Mouse (Mus musculus) kidney, embryonic 14.5 days (tissue): ENCODE results near the gene Ltc4s. TPM values are rescaled to one million over a fixed set of nuclear protein-coding genes. Genes with fewer than 3 reads are reported as not detected.

Experiments used
- ATAC-seq: fragments of 200-750 bp; cut with Nextera tagmentation; 2 replicates; pipeline ENCODE4 v1.8.0; 2017; ENCODE audit warnings: moderate number of reproducible peaks, mild to moderate bottlenecking, moderate TSS enrichment, moderate library complexity; ENCODE audit not compliant: low FRiP score, low TSS enrichment
- H3K27ac ChIP-seq: fragments of 300-500 bp; sonication (generic); 2 replicates; pipeline ENCODE4 v1.5.1; 2014; ENCODE audit warnings: low read depth, mild to moderate bottlenecking, low read length, moderate library complexity, mixed read lengths
- H3K27me3 ChIP-seq: fragments of 300-500 bp; sonication (generic); 2 replicates; pipeline ENCODE4 v1.6.1; 2014; ENCODE audit warnings: mild to moderate bottlenecking, low read length; ENCODE audit not compliant: control insufficient read depth, insufficient read depth
- H3K36me3 ChIP-seq: fragments of 300-500 bp; sonication (generic); 2 replicates; pipeline ENCODE4 v1.6.1; 2014; ENCODE audit warnings: low read length, mixed read lengths; ENCODE audit not compliant: control insufficient read depth, insufficient read depth
- H3K4me1 ChIP-seq: fragments of 300-500 bp; sonication (generic); 2 replicates; pipeline ENCODE4 v1.6.1; 2014; ENCODE audit warnings: low read length, mixed read lengths; ENCODE audit not compliant: control insufficient read depth, insufficient read depth
- H3K4me2 ChIP-seq: fragments of 300-500 bp; sonication (generic); replicated peaks from 2 replicates; pipeline ENCODE4 v1.6.1; 2014; ENCODE audit warnings: low read depth, mild to moderate bottlenecking, low read length
- H3K4me3 ChIP-seq: fragments of 300-500 bp; sonication (generic); 2 replicates; pipeline ENCODE4 v1.5.1; 2014; ENCODE audit warnings: mild to moderate bottlenecking, low read length
- H3K9ac ChIP-seq: fragments of 300-500 bp; sonication (generic); 2 replicates; pipeline ENCODE4 v1.6.1; 2014; ENCODE audit warnings: low read depth, mild to moderate bottlenecking, low read length, moderate library complexity
- H3K9me3 ChIP-seq: fragments of 300-500 bp; sonication (generic); 2 replicates; pipeline ENCODE4 v1.6.1; 2016; ENCODE audit warnings: low read length; ENCODE audit not compliant: control insufficient read depth
- WGBS: fragments of 180-500 bp; shearing (Covaris S2); extraction: QIAGEN DNeasy Blood & Tissue Kit; methylation state at CpG from one replicate; pipeline ENCODE4 v1.1.7; 2014; 5-methylcytosine and 5-hydroxymethylcytosine counted together
- polyA plus RNA-seq: library from polyadenylated mRNA; unstranded; fragments of >200 nt; fragmentation: Nextera tagmentation; extraction: Ambion mirVana; gene quantifications from 2 replicates; pipeline ENCODE4 v1.2.1, GENCODE M21; 2014

Ltc4s gene
- polyA plus RNA-seq, 1 experiment from 2014 or later = 1.9 TPM

DNA sequence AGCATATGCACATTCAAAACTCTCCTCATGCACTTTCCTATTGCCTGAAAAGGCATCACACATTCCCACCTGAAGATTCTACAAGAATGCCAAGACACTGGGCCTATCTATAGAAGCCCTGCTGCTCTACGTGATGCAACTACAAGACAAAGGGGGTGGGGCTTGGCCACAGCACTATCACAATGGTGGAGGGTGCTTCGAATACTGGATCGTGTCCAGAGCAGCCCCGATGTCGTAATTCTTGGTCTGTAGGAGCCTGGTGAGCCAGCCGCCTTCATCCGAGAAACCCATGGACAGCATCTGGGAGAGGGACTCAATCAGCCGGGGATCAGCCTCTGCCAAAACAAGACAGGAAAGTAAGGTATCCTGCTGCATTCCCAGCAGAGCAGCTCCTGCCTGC, 37.8 kb downstream of the Ltc4s start:
- no peaks in the 10 kb centered on the region for H3K9me3 ChIP-seq
- no peak overlapping the region for H3K9ac ChIP-seq
- H3K36me3 ChIP-seq = peaks cover 77% of the 10 kb centered on the region
- no peak overlapping the region for H3K4me2 ChIP-seq
- no peak for ATAC-seq
- no peaks in the 10 kb centered on the region for H3K4me1 ChIP-seq
- WGBS = 87% methylated on average over 8 of the region's 8 CpGs
- H3K27ac ChIP-seq = no peak overlapping the region
- no peak overlapping the region for H3K4me3 ChIP-seq
- no peaks in the 10 kb centered on the region for H3K27me3 ChIP-seq

DNA sequence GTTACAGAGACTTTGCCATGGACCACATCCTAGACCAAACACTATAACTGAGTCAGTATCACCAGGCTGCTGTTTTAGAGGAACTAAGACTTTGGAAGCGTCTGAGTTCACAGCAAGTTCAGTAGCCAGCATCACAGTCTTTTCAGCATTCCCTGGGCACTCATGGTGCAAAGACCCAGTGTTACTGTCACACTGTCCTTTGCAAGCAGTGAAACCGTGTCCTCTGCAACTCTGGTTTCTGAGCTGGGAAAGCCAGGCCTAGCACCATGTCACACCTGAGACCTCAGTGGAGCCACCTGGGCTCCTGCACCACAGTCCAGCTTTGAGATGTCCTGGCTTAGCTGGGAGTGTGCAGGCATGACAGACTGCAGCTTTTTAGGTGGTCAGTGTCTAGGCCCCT, 39.5 kb downstream of the Ltc4s start:
- WGBS = 94% methylated on average over 2 of the region's 2 CpGs
- Histone ChIP-seq H3K4me1 (no peaks in the 10 kb centered on the region), H3K36me3 (peaks cover 60% of the 10 kb centered on the region)

DNA sequence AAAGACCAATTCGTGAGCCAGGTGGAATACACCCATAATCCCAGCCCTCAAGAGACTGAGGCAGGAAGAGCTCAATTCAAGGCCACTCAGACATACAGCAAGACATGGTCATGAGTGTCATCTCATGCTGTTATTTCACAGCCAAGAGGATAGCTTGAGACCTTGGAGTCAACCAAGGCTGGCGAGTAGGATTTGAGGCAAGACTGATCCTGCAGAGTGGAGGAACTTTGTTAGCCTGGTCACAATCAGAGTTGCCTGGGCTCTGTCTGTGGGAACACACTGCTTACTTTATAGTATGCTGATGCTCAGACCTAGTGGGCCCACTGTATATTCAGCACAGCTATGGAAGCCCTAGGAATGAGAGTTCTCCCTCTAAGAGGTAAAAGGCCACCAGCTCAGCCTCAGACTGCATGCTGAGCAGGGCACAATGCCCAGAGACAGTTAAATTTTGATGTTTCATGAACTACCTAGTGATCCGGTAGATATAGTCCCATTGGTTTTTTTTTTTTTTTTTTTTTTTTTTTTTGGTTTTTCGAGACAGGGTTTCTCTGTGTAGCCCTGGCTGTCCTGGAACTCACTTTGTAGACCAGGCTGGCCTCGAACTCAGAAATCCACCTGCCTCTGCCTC, 40.1 kb downstream of the Ltc4s start:
- 88% methylated on average over 3 of the region's 5 CpGs for WGBS
- peaks cover 56% of the 10 kb centered on the region for H3K36me3 ChIP-seq

More for the DNA sequence above, 39.5 kb downstream of the Ltc4s start:
- no peaks in the 10 kb centered on the region for H3K9me3 ChIP-seq
- no peak overlapping the region for H3K9ac ChIP-seq
- H3K4me2 ChIP-seq = no peak overlapping the region
- H3K27ac ChIP-seq = no peak overlapping the region
- no peak for ATAC-seq
- H3K4me3 ChIP-seq = no peak overlapping the region
- H3K27me3 ChIP-seq = no peaks in the 10 kb centered on the region

DNA sequence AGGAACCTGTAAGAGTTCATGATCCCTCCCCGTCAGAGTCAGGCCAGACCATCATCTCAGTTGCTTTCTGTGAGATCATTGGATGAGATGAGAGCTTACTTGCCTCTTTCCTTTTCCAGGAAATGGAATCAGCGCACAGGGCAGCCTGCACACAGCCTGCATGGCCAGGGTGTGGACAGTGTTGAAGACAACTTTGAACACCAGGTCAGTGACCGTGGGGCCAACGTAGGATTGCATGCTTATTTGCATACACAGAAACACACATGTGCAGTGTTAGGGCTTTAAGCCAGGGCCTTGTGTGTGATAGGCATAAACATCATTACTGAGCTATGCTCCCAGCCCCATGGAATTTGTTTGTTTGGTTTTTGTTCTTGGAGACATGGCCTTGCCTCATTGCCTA, 40.9 kb downstream of the Ltc4s start:
- Histone ChIP-seq H3K36me3 (peaks cover 48% of the 10 kb centered on the region), H3K9me3 (no peaks in the 10 kb centered on the region), H3K9ac (no peak overlapping the region), H3K4me3 (no peak overlapping the region), H3K4me1 (no peaks in the 10 kb centered on the region), H3K4me2 (no peak overlapping the region), H3K27ac (no peak overlapping the region), H3K27me3 (no peaks in the 10 kb centered on the region)
- ATAC-seq = no peak
- WGBS = 88% methylated on average over 4 of the region's 4 CpGs

More for the DNA sequence above, 40.1 kb downstream of the Ltc4s start:
- H3K4me3 ChIP-seq = no peak overlapping the region
- no peak for ATAC-seq
- H3K9me3 ChIP-seq = no peaks in the 10 kb centered on the region
- no peaks in the 10 kb centered on the region for H3K27me3 ChIP-seq
- no peaks in the 10 kb centered on the region for H3K4me1 ChIP-seq
- H3K27ac ChIP-seq = no peak overlapping the region
- no peak overlapping the region for H3K4me2 ChIP-seq
- no peak overlapping the region for H3K9ac ChIP-seq

DNA sequence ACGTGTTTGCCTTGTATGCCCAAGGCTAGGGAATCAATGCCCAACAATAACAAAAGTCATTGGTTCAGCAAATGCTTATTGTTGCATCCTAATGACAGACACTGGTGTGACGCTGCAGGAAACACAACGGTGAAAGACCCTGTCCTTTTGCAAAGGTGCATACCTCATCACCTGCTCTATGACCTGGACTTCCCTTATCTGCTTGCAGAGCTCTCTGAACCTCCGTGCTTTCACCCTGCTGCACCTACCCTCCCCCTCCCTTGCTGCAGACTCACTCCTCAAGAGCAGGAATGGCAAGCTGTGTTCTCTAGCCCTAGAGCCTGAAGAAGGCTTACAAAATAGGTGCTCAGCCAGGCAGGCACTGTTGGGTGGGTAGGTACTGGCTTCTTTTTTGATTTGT, 43.6 kb downstream of the Ltc4s start:
- 85% methylated on average over 4 of the region's 4 CpGs for WGBS
- ATAC-seq = no peak
- no peaks in the 10 kb centered on the region for H3K9me3 ChIP-seq

DNA sequence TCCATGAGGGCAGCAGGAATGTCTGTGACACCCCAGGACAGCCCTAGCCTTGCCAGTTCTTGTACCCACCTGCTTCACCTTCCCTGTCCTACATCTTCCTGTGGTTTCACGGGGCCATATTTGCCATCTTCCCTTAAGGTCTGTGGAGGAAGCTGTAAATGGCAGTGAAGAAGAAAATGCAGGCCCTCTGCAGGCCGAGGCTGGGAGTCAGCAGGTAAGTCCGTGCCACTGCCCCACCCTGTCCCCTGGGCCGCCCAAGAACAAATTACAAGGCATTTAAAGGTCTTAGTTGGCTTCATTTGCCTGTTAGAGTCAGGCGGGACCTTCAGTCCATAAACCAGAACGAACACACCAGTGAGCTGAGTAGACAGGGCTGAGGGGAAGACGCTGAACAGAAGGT, 44.3 kb downstream of the Ltc4s start:
- H3K27me3 ChIP-seq = no peaks in the 10 kb centered on the region
- 77% methylated on average over 7 of the region's 7 CpGs for WGBS
- H3K4me2 ChIP-seq = no peak overlapping the region
- peaks cover 14% of the 10 kb centered on the region for H3K36me3 ChIP-seq
- H3K4me1 ChIP-seq = 0 out of 2 replicates have a peak, but pooled peaks cover 3% of the 10 kb centered on the region
- H3K27ac ChIP-seq = no peak overlapping the region
- ATAC-seq = no peak
- no peak overlapping the region for H3K9ac ChIP-seq
- no peaks in the 10 kb centered on the region for H3K9me3 ChIP-seq
- H3K4me3 ChIP-seq = no peak overlapping the region

More for the DNA sequence above, 43.6 kb downstream of the Ltc4s start:
- H3K36me3 ChIP-seq = peaks cover 21% of the 10 kb centered on the region
- no peak overlapping the region for H3K9ac ChIP-seq
- no peak overlapping the region for H3K4me2 ChIP-seq
- 0 out of 2 replicates have a peak, but pooled peaks cover 3% of the 10 kb centered on the region for H3K4me1 ChIP-seq
- H3K27ac ChIP-seq = no peak overlapping the region
- no peak overlapping the region for H3K4me3 ChIP-seq
- no peaks in the 10 kb centered on the region for H3K27me3 ChIP-seq

DNA sequence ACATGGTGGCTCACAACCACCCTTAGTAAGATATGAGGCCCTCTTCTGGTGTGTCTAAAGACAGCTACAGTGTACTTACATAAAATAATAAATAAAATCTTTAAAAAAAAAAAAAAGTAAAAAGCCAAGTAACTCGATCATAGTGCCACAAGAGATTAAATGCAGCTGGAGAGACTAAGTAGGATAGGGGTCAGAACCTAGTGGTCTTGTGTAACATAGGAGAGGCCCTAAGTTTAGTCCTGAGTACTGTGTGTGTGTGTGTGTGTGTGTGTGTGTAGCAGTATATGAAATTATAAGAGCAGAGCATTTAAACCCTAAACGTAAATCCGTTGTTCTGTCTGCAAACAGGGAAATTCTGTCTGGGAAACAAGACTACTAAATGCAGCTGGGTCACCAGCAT, 46.1 kb downstream of the Ltc4s start:
- Histone ChIP-seq H3K9ac (no peak overlapping the region), H3K9me3 (no peaks in the 10 kb centered on the region), H3K27me3 (no peaks in the 10 kb centered on the region), H3K27ac (no peak overlapping the region), H3K4me1 (0 out of 2 replicates have a peak, but pooled peaks cover 3% of the 10 kb centered on the region), H3K36me3 (no peaks in the 10 kb centered on the region; the same call in 1 of the 2 replicates), H3K4me3 (no peak overlapping the region), H3K4me2 (no peak overlapping the region)
- 77% methylated on average over 3 of the region's 3 CpGs for WGBS
- ATAC-seq = no peak

DNA sequence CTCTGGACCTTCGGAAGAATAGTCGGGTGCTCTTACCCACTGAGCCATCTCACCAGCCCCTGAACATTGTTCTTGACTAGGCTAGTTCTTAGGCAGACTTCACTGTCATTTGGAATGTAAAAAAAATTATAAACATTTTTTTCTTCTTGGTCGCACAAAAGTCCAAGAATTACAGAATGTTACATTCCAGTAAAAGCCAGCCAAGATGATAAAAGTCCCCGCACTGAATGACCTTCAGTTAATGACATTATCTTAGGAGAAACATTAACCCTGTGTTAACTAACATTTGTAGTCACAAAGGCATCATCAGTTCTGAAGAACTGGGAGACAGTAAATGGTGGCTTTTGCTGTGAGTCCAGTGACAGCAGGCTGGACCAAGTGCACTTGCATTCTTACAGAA, 48.1 kb downstream of the Ltc4s start:
- Histone ChIP-seq H3K36me3 (no peaks in the 10 kb centered on the region), H3K4me3 (no peak overlapping the region), H3K9ac (no peak overlapping the region), H3K4me2 (no peak overlapping the region), H3K27ac (no peak overlapping the region), H3K27me3 (no peaks in the 10 kb centered on the region), H3K4me1 (0 out of 2 replicates have a peak, but pooled peaks cover 3% of the 10 kb centered on the region), H3K9me3 (no peaks in the 10 kb centered on the region)
- WGBS = 80% methylated on average over 4 of the region's 4 CpGs
- no peak for ATAC-seq

DNA sequence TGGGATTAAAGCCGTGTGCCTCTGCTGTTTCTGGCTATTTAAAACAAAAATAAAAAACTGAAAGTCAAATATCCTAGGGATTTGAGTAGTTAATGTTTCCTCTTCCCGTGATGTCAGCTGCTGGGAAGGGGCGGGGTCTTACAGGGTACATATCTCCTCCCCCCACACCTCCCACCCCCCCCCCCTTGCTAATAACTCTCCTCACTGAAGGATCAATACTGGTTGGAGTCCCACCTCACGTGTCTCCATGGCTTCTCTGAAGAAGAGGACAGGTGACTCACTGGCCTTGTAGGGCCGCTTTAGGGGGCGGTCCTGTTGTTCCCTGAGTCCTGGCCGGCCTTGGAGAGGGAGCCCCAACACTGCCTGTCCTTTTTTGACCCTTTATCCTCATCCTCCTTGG, 49.7 kb downstream of the Ltc4s start:
- H3K4me2 ChIP-seq = no peak overlapping the region
- H3K9ac ChIP-seq = no peak overlapping the region
- H3K36me3 ChIP-seq = no peaks in the 10 kb centered on the region
- H3K9me3 ChIP-seq = no peaks in the 10 kb centered on the region
- H3K4me3 ChIP-seq = no peak overlapping the region
- H3K4me1 ChIP-seq = 0 out of 2 replicates have a peak, but pooled peaks cover 3% of the 10 kb centered on the region
- WGBS = 70% methylated on average over 7 of the region's 7 CpGs
- no peaks in the 10 kb centered on the region for H3K27me3 ChIP-seq
- no peak overlapping the region for H3K27ac ChIP-seq
- no peak for ATAC-seq
